Mouse (Mus musculus) left cerebral cortex, adult 11 months (tissue): Measurements from ENCODE around the gene Tnfsfm13.

Experiments
- DNase-seq: peaks from one replicate; pipeline ENCODE4 v3.0.0; 2022; ENCODE audit warnings: low spot score

Gene Tnfsfm13

DNA sequence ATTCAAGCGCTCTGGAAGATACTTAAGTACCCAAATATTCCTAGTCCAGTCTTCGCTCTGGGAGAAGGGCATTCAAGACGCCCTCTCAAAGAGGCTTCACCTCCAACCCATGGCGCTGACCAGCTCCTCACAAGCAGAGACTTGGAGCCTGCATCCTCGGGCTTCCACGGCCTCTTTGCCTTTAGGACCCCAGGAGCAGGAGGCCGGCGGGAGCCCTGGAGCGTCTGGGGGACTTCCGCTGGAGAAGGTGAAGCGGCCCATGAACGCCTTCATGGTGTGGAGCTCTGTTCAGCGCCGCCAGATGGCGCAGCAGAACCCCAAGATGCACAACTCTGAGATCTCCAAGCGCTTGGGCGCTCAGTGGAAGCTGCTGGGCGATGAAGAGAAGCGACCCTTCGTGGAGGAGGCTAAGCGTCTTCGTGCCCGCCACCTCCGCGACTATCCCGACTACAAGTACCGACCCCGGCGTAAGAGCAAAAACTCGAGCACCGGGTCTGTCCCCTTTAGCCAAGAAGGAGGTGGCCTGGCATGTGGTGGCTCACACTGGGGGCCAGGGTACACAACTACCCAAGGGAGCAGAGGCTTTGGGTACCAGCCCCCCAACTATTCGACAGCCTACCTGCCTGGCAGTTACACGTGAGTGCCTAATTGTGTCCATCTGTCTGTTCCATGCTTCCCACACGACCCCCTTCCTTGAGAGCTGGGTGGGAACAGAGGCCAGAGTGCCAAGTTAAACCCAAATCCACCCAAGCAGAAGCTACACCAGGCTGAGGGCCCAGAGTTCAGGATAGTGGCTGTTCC, 40.4 kb downstream of the Tnfsfm13 start, which contains the start of gene Sox15:
TSS of gene Sox15 (plus strand) at position 51 of the 801 bp plus-strand sequence.
- no peak for DNase-seq

DNA sequence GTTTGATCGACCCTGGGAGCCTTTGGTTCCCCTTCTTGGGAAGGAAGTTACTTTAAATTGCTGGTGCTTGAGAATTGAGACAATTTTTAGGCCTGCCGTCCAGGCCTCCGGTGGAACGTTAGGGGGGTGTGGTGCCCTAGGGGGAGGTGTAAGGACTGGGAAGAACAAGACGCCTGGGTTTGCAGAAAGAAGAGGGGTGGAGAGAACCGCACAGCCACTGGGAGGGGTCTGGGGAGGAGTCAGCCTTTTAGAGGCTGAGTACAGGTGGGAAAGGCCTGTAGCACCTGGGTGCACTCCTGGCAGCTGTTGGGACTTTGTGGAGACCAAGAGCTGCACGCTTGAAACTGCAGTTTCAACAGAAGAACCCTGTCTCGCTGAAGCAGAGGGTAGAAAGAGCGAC, 41.1 kb downstream of the Tnfsfm13 start:
- DNase-seq, result no peak

DNA sequence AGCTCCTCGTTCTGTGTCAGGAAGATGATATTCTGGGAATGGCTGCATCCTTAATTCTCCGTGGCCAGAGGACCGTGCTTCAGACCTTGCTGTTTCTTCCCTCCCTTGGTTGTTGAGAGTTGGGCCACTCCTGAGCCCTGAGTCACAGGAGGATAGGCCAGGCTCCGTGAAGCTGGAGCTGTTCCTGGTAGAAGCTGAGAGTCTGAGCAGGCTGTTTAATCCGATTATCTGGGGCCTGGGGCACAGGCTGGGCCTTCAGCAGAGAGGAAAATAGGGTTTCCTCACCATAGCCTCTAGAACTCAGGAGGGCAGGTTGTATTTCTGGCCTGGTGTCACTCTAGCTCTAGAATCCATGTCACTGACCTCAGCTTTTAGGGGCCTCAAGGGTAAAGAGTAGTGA, 42.5 kb downstream of the Tnfsfm13 start:
- no peak for DNase-seq

DNA sequence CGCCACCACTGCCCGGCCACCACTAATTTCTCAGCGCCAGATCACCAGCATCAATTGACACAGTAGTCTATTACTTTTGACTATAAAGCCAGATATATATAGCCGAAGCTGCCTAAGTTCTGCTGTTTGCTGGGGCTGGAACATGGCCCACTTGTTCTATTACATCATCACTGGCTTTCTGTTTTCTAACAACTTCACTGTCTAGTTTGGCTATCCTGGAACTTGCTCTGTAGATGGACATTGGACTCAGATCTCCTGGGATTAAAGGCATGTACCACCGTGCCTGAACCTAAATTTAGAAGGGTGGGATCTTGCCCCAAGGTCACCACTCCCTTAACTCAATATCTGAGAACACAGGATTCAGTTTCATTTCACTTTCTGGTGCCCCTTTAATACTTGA, 50.0 kb downstream of the Tnfsfm13 start:
- DNase-seq, result no peak

DNA sequence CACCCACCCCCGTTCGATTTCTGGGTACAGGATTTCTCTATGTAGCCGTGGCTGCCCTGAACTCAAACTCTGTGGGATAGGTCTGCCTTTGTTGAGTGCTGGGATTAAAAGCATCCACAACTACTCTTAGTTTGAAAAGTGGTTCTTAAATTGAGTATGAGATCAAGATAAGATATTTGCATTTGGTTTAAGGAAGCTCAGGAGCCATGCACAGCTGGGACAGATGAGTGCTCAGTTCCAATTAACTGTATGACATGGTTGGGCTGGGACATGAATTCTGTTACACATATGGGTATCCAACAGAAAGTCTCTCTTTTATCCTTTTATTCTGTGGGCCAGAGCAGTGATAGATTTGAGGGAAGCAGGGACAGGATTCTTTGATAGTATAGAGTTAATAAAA, 60.4 kb downstream of the Tnfsfm13 start:
- no peak for DNase-seq

DNA sequence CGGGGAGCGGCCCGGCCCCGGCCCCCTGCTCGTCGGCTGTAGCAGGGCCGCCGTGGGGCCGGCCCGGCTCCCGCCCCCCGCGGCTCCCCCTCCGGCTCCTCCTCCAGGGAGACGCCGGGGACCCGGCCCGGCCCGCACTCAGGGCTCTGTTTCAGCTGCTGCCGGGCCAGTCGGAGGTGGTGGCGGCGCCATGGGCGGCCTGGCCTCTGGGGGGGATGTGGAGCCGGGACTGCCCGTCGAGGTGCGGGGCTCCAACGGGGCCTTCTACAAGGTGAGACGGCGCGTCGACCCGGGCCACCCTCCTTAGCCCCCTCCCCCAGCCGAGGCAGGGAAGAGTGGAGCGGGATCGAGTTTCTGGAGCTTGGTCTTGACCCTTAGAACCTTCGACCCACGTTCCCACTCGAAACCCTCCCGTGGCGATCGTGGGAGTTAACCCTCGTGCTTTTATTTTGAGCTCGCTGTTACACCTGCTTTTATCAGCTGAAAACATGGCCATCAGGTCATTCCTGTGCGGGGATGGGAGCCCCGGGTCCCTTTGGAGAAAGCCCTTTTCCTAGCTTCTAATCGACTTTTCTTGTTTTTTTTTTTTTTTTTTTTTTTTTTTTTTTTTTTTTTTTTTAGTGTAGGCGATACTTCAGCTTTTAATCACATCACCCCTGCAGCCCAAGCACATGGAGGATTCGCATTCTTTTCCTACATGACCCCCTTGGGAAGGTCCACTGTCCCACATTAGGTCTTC, 62.6 kb downstream of the Tnfsfm13 start:
- no peak for DNase-seq
